Mouse (Mus musculus) layer of hippocampus, postnatal 14 days (tissue): ENCODE measurements around the gene Gemin7. TPM values are rescaled to one million over a fixed set of nuclear protein-coding genes. Genes with fewer than 3 reads are reported as not detected.
A peak's percentile ranks its signal among the peaks of the same experiment; 100 is the strongest.

Experiments
- DNase-seq, 2 experiments: peaks; one replicate each; pipeline ENCODE4 v3.0.0; 2021 to 2022; ENCODE audit warnings: low spot score in 2 of 2, mixed read lengths in 1 of 2
- total RNA-seq, 2 experiments: library from RNA; stranded (reverse); gene quantifications; 2 replicates each; pipeline ENCODE4 v1.2.3; 2021

Gene Gemin7
- total RNA-seq, 2 experiments from 2014 or later, result 39.8 to 43.3 TPM

DNA sequence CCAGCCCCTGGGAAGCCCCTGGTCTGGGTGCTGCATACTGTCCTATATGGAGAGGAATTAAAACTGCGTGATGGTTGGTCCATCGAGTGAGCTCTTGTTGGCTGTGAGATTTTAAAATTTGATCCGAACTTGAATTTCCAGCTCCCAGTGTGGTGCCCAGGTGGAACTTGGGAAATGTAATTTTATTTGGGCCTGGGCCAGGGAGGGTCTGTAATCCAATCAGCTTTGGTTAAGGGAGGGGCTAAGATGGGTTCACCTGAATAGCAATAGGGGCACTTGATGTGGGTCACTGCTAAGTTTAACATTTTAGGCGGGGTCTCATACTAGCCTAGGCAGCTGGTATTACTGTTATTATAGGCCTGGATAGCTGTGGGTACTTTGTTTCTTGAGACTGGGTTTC, 1.0 kb upstream of the Gemin7 start:
- DNase-seq, result no peak

DNA sequence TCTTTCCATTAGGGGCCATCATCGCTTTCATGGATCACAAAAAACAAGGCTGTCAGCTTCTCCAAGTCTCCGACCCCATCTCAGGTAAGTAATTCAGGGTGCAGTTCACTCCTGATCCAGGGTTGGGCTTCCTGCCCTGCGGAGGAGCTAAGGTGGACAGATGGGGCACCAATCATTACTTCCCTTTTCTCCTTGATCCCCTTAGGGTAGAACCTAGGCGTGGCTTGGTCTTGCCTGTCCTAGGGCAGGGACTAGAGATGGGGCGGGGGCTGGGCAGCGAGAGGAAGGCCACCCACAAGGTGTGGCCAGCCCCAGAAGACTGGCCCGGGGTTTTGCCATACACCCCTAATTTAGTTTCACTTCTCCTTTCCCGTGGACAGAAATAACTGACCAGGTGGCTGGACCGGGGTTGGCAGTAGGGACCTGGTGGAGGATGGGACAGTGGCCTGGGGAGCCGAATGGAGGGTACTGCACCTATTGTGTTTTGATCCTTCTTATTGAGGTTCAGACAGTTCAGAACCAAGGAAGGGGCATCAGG, 551 bp upstream of the Gemin7 start:
- no peak for DNase-seq

DNA sequence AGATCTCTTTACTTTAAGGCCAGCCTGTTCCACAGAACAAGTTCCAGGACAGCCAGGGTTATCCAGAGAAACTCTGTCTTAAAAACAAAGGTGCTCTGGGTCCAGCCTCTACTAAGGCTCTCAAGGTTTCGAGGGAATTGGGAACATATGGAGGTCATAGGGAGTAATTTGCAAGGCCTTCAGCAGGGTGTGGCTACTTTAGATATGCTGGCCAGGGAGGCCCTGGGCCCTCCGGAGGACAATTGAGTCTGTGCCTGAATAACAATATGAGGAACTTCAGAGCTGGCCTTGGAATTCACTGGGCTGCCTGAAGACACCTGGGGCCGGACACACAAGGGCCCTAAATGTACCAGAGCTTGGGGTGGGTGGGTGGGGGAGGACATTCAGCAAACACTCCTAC, 1.8 kb downstream of the Gemin7 start:
- DNase-seq, result no peak

DNA sequence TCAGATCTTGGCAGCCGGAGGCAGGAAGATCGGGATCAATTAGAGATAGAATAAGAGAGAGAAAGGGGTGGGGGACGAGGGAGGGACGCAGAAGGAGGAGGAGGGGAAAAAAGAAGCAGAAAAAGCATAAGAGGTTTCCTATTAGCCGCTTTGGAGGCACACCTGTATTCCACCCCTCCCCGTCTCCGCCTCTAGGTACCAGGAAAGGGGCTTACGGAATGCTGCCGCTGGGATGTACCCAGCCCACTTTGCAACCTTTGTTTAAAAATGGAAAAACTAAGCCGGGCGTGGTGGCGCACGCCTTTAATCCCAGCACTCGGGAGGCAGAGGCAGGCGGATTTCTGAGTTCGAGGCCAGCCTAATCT, 3.6 kb downstream of the Gemin7 start:
- DNase-seq, result no peak

DNA sequence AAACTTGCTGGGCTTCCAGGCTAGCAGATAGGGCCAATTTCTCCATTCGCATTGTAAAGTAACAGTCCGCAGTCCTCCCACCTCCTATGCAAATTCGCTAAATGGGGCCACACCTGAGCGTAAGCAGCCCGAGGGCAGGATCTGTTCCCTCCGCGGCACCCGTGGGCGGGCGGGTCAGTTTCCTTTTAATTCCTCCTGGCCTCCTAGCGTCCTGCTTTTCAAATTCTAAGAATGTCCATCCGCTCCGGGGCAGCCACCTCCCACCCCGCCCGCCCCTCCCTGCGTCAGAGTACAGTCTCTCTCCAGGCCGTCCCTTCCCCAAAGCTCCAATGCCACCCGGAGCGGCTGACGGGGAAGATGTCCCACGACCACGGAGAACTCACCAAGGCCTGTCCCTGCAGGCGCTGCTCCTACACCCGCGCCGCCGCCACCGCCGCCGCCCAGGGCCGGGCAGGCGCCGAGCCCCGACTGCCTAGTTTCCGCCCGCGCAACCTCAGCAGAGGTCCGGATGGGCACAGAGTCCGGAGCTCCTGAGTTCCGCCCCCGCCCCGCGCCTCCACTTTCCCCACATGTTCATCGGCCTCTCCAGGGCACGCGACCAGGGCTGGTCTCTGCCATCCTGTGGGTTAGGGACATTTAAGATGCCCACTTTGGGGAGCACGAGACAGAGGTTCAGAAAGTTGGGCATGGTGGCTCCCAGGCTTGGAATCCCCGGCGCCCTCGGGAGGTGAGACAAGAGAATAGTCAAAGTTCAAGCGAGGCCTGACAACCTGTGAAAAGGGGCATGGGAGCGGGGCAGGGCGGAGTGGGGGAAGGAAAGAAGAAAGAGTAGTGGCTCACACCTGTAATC, 4.2 kb downstream of the Gemin7 start:
- DNase-seq, result peak; percentile 67 to 68

DNA sequence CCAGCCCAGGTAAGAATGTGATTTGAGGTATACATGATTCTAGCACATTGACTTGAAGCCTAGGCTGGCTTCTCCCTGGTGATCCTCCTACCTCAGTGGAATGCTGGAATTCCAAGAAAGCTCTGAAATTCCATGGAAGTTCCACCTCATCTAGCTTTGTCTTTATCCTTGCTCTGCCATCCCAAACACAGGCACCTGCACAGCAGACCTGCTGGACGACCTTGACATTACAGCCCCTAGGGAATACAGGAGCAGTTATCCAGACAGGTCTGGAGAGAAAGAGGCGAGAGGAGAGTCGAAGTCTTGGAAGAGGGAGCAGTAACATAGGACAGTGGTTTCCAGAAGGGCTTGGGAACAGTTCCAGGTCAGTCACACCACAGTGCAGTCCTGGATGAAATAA, 7.7 kb downstream of the Gemin7 start:
- DNase-seq, result no peak

DNA sequence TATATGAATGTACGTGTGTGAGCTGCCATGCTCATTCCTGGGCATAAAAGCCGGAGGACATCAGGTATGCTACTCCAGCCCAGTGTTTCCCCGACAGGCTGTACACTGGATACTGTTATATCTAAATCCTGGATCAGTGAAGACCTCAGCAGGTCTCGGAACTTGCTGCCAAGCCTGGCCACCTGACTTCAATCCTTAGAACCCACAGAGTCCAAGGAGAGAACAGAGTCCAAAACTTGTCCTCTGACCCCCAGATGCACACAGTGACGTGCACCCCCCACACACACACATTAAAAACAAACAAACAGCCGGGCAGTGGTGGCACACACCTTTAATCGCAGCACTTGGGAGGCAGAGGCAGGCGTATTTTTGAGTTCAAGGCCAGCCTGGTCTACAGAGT, 10.0 kb downstream of the Gemin7 start:
- DNase-seq, result no peak

DNA sequence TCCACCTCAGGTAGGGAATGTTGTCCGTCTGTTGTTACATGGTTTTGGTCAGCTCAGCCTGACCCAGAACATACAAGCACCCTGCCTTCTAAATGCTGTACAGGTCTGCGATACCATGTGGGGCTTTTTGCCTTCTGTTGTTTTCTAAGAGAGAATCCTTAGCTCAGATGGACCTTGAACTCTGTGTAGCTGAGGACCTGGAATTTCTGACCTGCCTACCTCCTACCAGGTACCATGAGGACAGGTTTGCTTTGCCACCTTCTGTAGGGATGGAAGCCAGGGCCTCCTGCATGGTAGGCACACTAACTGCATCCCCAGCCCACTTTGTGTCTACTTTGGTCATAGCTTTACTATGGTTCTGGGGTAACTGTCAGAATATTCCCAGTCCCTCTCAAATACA, 11.6 kb downstream of the Gemin7 start:
- DNase-seq, result no peak

DNA sequence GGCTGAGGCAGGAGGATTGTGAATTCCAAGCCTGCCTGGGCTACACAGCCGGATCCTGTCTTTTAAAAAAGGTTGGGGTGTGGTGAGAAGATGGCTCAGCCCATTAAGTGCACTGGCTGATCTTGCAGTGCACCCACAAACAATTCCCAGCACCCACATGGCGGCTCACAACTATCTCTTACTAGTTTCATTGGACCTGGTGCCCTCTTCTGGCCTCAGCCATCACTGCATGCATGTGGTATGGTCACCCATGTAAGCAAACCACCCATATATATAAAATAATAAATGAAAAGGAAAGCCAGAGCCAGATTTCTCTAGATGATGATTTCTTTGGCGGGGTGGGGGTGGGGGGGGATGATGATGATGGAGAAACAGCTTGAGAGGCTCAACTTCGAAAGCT, 12.9 kb downstream of the Gemin7 start:
- no peak for DNase-seq

DNA sequence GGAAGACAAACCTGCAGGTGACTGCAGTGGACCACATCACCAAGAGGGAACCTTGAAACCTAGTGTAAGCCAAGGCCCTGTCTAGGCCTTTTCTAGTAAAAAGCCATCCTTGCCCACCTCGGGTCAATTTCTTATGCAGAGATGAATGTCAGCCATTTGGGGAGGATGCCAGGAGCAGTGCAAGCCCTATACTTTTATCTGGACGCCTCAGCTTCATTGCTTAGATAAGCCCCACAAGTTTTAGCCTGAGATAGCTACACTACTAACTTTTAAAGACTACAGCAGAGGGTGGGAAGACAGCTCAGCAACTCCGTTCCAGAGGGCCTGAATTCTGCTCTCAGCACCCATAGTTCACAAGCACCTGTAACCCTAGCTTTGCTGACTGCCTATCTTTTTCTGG, 13.5 kb downstream of the Gemin7 start:
- DNase-seq, result no peak

DNA sequence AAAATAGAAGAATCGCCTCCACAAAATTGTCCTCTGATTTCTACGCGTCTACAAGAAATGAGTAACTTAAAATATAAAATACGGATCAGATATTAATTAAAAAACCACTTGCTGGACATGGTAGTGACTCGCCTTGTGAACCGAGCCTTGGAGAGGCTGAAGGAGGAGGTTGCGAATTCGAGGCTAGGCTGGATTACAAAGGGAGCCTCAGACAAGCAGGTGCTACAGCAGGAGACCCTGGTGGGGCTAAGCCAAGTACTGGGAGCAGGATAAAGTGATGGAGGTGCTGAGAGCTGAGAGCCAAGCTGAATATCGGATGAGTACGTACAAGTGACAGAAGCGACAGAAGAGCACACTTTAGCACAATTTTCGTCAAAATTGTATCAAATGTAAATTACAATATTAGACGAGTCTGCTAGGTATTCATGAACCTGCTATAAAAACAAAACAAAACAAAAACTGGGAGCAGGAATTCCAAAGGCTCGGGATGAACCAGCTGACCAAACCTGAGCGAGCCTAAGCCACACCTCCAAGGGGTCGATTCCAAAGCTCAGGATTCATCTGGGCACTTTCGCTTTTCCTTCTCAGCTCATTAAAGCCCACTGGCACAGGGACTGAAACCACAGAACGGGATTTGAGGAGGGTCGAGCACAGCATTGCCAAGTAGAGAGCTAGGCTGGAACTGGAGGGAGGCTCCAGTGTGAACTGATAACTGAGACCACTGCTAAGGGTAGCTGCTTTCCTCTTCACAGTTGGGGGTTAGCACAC, 14.6 kb downstream of the Gemin7 start, which contains the start of gene Ppp1r37:
Ppp1r37 (minus strand) TSS at position 434 of the 768 bp plus-strand sequence.
- DNase-seq, result peak in 1 of 2 experiments; percentile 38

DNA sequence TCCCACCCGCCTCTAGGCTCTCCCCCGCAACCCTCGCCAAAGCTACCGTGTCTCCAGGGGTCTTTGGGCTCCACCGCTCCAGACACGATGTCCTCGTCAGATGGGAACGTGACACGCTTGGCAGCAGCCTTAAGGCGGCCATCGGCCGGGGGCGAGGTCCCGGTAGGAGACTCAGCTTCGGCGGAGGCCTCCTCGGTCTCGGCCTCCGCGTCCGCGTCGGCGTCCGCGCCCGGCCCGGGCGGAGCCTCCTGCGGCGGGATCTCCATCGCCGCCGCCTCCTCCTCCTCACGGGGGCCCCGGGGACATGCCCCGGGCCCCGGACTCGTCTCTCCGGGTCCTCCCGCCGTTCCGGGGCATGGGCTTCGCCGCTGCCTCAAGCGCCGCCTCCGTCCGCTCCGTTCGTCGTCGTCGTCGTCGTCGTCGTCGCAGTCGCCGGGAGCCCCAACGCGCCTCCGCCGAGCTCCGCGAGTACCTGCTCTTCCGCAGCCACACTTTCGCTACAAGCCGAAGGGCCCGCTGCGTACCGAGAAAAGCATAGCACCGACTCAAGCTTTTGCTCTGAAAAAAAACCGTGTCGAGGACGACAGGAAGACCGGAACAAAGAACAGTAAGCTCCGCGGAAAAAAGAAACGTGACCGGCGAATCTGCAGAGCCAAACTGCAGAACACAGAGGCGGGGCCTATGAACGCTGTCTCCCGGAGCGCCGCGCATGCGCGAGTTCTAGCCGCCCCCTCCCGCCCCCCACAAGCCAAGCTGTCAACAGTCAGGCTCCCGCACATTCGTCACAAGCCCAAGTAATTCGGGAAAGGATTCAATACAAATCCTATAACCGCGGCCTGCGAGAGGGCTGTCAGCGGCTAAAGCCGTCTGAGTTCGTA, 15.4 kb downstream of the Gemin7 start:
- DNase-seq, result peak; percentile 91 to 94

DNA sequence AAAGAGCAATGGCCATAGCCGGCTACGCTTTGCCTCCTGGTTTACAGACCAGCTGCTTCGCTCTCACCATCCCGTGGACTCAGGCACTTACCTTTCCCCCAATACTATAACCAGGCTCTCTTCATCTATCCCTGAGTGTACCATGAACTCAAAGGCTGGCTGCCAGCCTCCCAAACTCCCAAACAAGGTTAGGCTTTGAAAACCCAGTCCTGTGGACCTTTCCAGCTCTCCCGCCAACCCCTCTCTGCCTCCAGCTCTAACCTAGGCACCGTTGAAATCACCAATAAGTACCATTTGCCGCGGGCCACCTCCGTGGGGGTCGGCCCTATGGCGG, 16.0 kb downstream of the Gemin7 start:
- DNase-seq, result no peak

DNA sequence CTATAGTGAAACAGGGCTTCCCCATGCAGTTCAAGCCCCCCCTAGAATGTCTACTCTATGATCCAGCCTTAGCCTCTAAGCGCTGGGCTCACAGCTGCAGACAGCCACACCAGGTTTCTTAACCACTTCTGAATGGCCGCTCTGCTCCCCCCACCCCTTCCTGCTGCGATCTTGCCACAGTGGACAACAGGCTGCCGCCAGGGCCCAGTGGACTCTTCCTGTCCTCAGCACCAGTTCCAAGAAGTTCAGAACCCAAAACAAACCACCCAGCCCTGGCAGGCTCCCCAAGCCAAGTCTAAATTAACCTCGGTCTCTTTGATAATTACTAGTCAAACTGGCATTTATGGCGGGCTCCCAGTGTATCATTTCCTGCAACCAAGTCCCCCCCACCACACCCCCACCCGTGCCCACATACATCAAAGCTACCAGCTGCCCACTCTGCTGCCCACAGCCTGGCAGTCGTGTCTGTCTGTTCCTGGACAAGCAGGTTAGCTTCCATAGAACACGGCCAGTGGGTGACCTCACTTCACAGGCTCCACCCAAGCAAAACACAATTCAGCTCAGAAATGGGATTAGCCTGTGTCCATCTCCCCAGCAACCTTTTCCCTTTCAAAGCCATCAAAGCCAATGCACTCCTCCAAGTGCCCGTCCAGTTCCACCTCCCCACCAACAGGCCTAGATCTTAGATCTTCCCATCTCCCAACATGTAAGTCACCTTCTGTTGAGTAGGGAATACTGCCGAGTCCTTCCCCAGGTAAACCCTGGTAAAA, 16.7 kb downstream of the Gemin7 start:
- no peak for DNase-seq

DNA sequence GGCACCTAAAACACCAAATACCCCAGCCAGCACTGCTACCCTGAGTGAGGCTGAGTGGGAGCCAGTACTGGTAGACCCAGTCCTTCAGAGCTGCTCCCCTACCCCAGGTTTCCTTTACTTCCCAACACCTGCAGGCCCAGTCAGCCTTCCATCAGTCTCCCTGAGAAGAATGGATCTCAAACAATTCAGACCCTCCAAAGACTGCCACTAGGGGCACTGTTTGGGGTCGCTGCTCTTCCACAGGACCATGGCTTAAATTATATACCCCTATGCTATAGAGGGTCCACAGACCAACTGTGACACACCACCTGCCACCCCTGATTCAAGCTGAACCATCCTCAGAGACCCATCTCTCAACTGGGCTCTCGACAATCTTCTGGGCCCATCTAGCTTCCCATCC, 18.4 kb downstream of the Gemin7 start:
- no peak for DNase-seq

DNA sequence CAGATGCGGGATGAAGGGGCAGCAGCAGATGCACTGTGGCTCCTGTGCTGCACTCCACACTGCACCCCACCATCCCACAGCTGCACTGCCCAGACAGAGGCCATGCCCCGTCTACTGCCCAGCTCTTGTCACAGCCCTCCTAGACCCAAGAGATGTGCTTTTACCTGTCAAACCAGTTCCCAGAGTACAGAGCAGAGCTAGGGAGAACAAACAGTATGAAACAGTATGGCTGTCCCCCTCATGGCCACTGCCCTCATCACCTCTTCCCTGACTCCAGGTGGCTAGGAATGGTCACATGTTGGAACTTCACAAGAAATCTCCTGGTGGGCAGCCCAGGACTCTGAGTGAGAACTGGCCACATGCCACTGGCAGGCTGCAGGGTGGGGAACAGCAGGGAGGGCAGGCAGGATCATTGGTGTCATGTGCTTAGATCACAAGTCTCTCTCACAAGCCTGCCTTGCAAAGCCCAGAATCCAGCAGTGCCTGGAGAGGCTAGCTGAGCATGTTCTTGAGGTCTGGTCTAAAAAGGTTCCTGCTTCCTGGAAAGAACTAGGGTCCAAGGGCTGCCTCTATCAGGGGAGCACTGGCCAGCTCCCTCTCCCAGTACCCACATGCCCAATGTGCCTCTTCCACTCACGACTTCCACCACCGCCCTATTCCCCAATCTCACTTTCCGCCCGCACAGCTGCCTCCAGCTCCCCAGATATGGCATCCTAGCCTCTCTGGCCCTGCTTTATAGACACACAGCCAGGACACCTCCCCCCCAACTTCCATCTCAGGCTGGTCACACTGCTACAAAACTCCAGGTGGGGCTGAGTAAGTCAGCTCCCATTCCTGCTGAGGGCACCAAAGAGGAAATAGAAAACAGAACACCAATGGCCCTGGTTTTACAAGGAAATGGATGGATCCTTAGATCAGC, 19.2 kb downstream of the Gemin7 start:
- no peak for DNase-seq

DNA sequence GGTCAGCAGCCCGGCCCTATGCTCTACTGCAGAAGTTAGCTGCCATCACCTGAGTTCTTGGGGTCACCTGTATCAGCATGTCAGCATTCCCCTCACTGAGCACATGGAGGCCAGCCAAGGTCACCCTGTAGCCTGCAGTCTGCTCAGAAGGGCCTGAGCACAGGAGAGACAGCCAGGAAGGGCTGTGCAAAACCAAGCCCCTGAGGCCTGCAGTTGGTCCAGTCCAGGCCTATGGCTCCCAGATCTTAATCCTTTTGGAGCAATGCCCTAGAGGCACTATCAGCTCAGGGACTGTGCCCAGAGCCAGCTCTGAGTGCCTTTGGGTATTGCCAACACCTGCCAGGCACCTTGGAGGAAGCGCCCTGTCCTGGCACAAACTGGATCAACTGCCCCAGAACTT, 20.3 kb downstream of the Gemin7 start:
- no peak for DNase-seq

DNA sequence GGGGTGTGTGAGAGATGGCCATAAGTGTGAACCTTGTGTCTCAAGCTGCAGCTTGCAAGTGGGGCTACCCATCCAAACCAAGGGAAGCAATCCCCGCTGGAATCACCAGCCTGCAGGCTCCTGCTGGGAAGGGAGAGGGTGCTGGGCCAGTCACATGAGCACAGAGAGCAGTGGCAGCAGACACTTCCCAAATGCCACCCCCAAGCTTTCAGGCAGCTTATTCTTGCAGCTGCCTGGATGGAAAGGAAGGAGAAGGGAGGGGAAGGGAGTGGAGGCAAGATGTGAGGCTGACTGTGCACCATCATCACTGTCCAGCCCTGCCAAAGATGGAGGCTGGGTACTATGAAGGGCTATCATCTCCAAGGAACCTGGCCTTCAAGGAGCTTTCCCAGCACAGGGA, 23.2 kb downstream of the Gemin7 start:
- DNase-seq, result peak; percentile 40 to 57

DNA sequence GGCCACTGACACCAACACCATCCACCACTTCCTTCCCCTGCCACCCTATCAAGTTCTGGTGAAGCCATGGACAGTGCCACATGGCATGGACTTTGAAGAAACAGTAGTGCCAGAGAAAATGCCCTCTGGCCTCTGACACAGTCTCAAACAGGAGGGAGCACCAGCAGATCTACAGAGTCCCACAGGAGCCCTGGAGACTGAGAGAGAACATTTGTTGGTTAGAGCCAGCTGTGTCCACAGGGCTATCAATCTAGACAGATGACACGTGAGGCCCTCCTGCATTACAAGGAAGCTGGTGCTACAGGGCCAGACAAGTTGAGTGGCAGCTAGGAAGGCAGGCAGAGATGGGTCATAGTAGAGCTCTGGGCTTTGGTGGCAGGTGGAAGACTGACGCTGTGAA, 25.0 kb downstream of the Gemin7 start:
- DNase-seq, result no peak

DNA sequence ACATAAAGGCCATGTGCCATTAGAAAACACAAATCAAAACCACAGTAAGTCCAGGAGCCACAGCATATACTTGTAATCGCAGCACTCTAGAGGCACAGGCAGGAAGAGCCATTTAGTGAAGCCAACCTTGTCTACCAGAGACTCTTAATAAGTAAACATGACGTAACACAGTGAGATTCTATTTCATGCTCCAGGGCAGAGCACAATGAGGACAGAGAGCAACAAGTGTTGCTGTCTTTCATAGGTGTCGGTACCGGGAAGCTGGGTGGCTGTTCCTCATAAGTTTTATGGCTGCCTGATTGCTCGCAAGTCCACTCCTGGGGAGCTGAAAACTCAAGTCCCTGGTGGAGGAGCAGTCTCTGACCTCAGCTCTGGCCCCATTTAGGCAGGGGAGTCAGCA, 25.8 kb downstream of the Gemin7 start:
- DNase-seq, result no peak
